Mouse (Mus musculus) induced T-regulatory cell, adult 2 months (primary cell): ENCODE measurements around the gene Mycbp2.
A peak's percentile ranks its signal among the peaks of the same experiment; 100 is the strongest.

Source experiments
- DNase-seq: peaks from one replicate; pipeline ENCODE4 v3.0.0-alpha.2; 2012; ENCODE audit warnings: low read depth

Mycbp2 gene

DNA sequence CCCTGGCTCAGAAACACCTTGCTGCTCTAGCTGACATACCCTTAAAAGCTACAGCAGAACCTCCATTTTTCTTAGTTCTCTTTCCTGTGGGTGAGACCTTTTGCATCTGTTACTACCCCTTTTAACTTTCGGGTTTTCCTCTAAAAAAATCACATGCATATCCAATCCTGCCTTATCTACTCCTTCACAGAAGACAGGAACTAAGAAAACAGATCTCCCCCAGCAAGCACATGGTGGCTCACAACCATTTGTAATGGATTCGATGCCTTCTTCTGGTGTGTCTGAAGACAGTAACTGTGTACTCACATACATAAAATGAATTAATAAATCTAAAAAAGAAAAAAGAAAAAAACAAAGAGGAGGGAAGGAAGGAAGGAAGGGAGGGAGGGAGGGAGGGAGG lies 87.9 kb downstream of the Mycbp2 start:
- DNase-seq, result no peak

DNA sequence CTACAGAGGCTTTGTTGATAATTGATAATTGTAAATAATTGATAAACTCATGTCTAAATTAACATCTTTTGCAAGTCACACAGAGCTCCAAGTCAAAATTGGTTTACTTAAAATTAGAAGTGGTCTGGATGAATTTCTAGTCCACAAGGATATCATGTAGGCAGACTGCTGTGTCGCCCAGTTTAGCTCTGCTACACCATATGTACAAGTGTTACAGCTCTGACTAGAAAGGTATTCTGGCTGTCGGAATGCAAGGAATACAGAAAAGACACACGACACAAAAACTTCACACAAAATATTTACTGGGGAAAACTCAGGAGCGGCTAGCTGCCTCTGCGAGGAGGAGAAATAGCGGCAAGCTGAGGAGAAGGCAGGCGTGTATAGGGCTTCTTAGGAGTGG lies 89.7 kb downstream of the Mycbp2 start:
- no peak for DNase-seq

GRCm38 (mm10) chr14:103254311-103254710 lies 92.3 kb downstream of the Mycbp2 start:
- no peak for DNase-seq

- no peak for DNase-seq
Measured at GRCm38 (mm10) chr14:103242020-103242419, 104.6 kb downstream of the Mycbp2 start.

DNA sequence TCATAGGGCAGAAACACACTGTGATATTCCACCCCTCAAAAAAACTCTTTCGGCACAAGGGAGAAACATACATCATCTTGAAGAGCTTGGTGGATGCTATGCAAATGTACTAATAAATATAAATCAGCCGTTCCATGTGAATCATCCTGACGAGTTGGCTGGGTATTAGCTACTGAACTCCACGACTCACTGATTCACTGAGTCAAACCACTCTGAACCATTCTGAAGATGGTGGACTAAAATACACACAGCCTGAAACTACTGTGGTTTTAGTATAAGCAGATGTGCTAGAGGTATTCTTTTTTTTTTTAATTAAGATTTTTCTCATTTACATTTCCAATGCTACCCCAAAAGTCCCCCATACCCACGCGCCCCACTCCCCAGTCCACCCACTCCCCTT lies 111.8 kb downstream of the Mycbp2 start:
- no peak for DNase-seq

- DNase-seq, result no peak
Measured at GRCm38 (mm10) chr14:103233640-103234593, 112.7 kb downstream of the Mycbp2 start.

DNA sequence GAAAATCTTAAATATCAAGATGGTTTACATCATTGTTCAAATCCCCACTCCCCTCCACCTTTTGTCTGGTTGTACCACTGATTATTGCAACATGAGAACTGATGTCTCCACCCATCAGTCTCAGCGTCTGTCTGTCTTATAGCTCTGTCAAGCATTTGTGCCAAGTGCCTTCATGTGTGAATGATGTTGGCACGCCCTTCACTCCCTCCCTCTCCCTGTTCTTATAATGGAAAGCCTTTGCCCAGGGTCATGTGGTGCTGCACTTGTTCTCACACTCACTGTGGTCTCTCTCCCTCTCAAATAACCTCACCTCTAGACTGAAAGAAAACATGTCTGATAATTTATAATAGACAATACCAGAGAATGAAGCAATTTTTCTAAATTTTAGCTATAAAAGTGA lies 124.3 kb downstream of the Mycbp2 start:
- DNase-seq, result no peak

DNA sequence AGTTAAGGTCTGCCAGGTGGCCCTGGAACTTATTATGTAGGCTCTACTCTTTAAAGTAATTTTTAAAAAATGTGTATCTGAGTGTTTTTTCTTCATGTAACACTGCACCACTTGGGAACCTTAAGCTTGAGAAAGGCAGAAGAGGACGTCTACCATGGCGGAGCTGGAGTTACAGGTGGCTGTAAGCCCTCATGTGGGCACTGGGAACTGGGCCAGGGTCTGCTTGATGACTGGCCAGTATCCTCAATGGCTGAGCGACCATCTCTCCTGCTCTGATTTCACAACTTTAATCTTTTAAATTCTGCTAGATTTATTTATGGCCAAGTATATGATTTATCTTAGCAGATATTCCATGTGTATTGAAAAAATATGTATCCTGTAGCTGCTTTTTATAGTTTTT lies 124.9 kb downstream of the Mycbp2 start:
- no peak for DNase-seq

DNA sequence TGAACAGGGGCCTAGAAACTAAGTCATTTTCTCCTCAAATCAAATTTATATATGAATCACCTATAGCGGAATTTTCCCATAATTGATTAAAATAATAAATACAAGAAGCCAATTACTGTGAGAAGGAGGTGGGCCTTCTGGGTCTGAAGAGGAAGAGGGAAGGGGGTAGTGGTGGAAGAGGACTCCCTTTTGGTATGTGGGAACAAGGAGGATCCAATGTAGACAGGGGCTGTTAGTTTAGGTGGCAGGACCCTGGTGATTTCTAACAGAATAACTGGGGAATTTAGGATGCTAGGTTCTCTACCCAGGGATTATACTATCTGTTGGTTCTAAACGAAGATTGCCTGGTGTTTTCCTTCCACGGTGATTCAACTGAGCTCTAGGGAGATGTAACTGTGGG lies 130.3 kb downstream of the Mycbp2 start:
- DNase-seq, result no peak

DNA sequence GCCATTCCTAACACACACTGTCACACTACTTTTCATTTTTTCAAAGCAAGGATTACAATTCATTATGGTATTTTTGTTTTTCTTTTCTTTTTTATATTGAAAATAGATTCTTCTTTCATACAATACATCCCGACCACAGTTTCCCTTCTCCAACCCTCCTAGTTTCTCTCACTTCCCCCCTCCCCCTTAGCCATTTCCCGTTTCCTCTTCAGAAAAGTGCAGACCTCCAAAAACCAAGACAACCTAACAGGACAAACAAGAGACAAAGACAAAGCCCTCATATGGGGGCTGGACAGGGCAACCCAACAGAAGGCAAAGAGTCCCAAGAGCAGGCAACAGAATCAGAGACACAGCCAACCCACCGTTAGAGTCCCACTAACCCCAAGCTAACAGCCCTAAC lies 160.0 kb downstream of the Mycbp2 start:
- no peak for DNase-seq

GRCm38 (mm10) chr14:103186076-103186475 lies 160.5 kb downstream of the Mycbp2 start:
- DNase-seq, result no peak

GRCm38 (mm10) chr14:103180096-103180495 lies 166.5 kb downstream of the Mycbp2 start:
- DNase-seq, result no peak

DNA sequence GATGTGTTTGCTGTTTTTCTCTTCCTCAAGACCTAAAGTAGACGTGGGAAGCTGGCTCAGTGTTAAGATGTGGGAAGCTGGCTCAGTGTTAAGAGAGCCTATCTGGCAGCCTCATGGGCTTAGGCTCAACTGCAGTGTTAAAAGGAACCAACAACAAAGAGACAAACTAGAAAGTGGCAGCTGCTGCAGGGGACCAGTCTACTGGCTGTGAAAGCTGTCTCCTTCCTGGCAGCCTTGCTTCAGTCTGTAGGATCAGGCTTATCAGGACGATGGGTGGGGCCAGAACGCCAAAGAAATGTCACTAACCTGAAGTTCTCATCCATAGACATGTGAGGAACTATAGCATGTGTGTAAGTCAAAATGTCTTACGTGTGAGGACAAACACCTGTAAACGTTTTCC lies 183.7 kb downstream of the Mycbp2 start:
- DNase-seq, result no peak

DNA sequence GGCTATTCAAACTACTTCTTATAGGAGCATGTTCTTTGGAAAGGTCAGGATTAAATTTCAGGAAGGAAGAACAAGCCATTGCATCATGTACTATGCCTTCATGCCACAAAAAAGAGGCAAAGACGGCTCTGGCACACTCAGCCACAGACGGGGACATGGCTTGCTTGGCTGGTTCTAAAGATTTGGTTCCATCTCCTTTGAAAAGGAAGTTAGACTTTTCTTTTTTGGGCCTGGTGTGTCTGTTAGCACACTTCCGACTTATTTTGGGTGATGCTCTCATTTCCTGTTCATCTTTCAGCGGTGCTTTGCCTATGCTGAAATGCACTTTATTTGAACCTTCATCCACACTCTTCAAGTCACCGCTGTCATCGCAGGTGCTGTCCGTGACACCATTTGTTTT lies 190.9 kb downstream of the Mycbp2 start:
- DNase-seq, result no peak

GRCm38 (mm10) chr14:103150139-103150538 lies 196.5 kb downstream of the Mycbp2 start:
- no peak for DNase-seq

DNA sequence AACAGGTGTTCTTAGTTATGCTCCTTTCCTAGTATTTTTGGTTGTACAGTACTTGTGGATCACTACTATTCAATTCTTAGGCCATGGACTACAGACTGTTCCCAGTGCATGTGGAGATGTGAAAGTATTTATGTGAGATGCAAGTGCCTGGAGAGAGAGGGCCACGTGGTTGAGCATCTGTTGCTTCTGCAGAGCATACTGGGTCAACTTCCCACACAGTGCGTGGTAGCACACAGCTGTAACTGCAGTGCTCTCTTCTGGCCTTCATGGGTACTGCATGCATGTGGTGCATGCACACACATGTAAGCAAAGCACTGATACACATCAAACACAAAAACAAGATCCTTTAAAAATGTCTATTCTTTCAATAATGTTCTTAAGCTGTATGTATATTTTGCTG lies 214.6 kb downstream of the Mycbp2 start:
- peak; percentile 63 for DNase-seq

- no peak for DNase-seq
Measured at GRCm38 (mm10) chr14:103125756-103126155, 220.9 kb downstream of the Mycbp2 start.

GRCm38 (mm10) chr14:103114994-103115670 lies 231.5 kb downstream of the Mycbp2 start:
- peak; percentile 63 for DNase-seq

DNA sequence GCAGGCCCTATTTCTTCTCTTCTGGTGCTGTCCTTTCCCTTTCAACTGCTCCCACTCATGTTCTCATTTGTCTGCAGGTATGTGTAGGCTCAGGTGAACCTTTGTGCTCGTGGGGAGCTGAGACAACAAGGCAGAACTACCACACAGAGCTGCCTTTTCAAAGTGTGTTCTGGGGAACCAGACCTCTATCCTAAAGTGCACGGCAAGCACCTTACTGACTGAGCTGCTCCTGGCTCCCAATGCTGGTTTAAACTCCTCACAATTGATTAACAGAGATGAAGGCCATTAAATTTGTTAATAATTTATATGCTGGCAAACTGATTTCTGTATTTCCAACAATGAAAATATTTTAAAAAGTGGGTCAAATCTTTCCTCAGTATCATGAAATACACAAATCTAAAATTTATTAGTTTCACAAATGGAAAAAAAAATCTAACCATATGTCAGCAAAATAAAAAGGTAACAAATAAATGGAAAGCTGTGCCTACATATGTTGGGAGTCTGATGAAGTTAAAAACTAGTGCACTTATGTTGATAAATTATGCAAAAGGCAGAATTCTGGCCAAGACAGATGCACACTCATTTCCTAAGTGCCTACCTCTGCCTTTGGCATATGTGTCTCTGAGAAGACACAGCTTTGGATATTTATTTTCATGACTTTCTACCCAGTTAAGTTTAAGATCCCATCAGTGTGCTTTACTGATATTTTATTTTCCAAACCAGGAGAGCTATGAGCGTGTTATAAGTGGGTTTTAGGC lies 233.8 kb downstream of the Mycbp2 start:
- DNase-seq, result no peak

DNA sequence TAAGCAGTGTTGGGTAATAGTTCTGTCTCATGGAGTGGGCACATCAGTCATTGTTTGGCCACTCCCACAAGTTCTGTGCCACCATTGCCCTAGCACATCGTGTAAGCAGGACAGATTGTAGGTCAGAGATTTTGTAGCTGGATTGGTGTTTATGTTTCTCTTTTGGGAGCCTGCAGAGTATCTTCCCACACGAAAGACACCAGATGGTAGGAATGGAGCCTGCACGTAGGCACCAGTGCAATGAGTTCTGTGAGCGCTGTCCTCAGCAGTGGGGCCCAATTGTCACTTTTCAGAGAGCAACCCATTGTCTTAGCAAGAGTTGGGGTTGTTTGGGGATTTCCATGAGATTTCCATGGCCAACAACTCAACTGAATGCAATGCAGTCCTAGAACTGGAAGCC lies 236.6 kb downstream of the Mycbp2 start:
- no peak for DNase-seq

GRCm38 (mm10) chr14:103106301-103106700 lies 240.3 kb downstream of the Mycbp2 start:
- no peak for DNase-seq

DNA sequence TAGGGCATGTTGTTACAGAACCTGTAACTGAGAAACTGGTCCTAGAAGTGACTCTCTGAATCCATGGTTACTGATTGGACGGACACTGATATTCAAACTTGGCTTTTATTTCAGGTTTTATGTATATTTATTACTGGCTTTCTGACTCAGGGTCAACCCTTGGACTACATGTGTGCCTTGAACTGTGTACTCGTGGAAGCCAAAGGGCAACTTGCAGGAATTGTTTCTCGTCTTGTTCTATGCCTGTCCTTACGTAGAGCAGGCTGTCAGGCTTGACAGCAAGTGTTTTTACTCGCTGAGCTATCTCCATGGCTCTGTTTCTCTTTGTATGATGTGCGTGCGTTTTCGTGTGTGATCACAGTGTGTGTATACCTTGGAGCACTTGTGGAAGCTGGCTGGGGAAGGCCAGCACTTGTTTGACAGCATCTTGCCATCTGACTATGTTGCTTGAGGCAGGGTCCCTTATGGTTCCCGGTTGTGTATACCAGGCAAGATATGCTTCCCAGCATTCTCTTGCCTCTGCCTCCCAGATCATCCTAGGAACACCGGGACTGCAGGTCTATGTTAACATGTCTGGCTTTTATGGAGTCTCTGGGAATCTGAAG lies 243.8 kb downstream of the Mycbp2 start:
- no peak for DNase-seq
